Mouse (Mus musculus): ENCODE measurements around the gene Ostf1. TPM values are rescaled to one million over a fixed set of nuclear protein-coding genes. Genes with fewer than 3 reads are reported as not detected.
A peak's percentile ranks its signal among the peaks of the same experiment; 100 is the strongest.

Ostf1 gene
- polyA plus RNA-seq, 1 experiment, result 119 TPM

DNA sequence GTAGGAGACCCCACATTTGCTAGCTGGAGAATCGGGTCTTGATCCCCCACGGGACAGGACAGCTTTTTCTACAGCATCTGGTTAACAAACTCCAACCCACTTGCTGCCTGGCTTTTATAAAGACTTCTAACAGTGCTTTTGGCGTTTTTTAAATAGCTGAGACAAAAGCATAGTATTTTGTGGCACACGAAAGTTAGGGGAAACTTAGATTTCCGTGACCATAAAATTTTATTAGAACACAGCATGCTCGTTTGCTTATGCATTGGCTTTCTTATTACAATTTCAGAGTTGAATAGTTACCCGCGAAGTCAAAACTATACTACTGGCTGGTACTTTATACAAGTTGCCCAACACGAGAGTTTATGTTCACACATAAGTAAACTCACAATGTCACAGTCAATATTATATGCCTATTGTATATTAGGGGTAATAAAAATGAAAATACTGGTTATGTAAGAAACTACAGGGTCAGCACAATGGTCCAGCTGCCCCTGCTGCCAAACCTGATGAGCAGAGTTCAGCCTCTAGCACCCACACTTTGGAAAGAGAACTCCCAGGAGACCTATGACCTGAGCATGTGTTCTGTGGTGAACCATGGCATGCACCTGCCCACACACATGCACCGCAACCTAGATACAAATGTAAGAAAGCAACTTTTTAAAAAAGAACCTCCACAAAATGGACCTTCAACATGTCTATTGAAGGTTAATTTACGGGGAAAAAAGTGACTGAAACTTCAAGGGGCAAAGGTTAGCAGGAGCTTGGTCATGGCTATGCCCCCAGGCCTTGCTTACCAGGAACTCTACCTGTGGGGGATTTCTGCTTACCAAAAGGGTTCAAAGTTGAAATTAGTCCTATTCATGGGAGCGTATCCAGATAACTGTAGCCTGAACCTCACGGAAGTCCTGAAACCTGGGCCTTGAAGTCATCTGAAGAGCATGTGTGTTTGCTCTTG is 885 bp upstream of the Ostf1 start:
- peak overlapping the region; percentile 84 for H3K4me2 ChIP-seq (ENCODE audit: low read depth)
- H3K36me3 ChIP-seq (ENCODE audit: control insufficient read depth, insufficient read depth), result no peaks in the 10 kb centered on the region
- no peaks in the 10 kb centered on the region for H3K27me3 ChIP-seq (ENCODE audit: control insufficient read depth, insufficient read depth, insufficient read length)
- TF ChIP-seq E2F4 (IDR thresholded peaks at IDR 0.05; ENCODE audit: insufficient read depth), result no peak
- no peak for TF ChIP-seq MYOD1 (IDR thresholded peaks at IDR 0.05; ENCODE audit: control insufficient read depth in 1 of 3, insufficient read length in 2 of 3, low read depth in 2 of 3)
- no peak for TF ChIP-seq REST (IDR thresholded peaks at IDR 0.05; ENCODE audit: insufficient read depth, insufficient read length)
- TF ChIP-seq POLR2AphosphoS2 (IDR thresholded peaks at IDR 0.05; ENCODE audit: insufficient read length, low read depth), result no peak
- TF ChIP-seq MAX (IDR thresholded peaks at IDR 0.05; ENCODE audit: low read depth), result no peak
- TF ChIP-seq CEBPB (IDR thresholded peaks at IDR 0.05; ENCODE audit: insufficient read depth, poor library complexity, severe bottlenecking), result no peak
- no peak for TF ChIP-seq USF1 (IDR thresholded peaks at IDR 0.05; ENCODE audit: low read depth)
- TF ChIP-seq POLR2A (IDR thresholded peaks at IDR 0.05; ENCODE audit: insufficient read length, low read depth), result no peak
- no peak for TF ChIP-seq MYOG (IDR thresholded peaks at IDR 0.05; ENCODE audit: control insufficient read depth in 1 of 3, insufficient read depth in 1 of 3, insufficient read length in 2 of 3, low read depth in 2 of 3)
- no peak for TF ChIP-seq TCF12 (IDR thresholded peaks at IDR 0.05; ENCODE audit: insufficient read depth, poor library complexity, severe bottlenecking)
- no peak for TF ChIP-seq SRF (IDR thresholded peaks at IDR 0.05; ENCODE audit: control insufficient read depth, insufficient read length, low read depth)
- no peak for TF ChIP-seq TCF3 (IDR thresholded peaks at IDR 0.05; ENCODE audit: insufficient read length, low read depth)
- peak overlapping the region; percentile 79 for H3K4me3 ChIP-seq
- no peak overlapping the region for H3ac ChIP-seq (ENCODE audit: control insufficient read depth, insufficient read length)
- H3K79me2 ChIP-seq (ENCODE audit: control insufficient read depth, insufficient read depth), result peaks cover 33% of the 10 kb centered on the region

DNA sequence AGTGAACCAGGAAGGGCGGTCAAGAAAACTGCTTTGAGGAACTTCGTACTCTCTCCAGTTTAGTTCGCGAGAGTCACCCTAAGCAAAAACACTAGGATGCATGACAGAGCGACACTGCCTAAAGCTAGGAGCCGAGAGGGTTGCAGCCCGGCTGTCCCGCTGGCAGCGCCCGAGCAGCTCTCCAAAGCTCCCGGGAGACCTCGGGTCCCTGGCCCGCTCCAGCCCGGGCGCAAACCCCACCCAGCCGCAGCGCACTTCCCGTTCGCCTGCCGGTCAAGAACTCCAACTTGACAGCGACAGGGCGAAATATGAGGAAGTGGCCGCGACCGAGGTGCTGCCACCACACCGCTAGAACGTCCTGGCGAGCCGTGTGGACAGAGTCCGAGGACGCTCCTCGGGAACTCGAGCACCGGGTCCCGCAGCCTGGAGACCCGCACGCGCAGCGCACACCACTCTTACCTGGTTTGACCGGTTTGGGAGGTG is 421 bp downstream of the Ostf1 start:
- Histone ChIP-seq H3K27me3 (ENCODE audit: control insufficient read depth, insufficient read depth, insufficient read length) (no peaks in the 10 kb centered on the region), H3K79me2 (ENCODE audit: control insufficient read depth, insufficient read depth) (peaks cover 47% of the 10 kb centered on the region), H3K4me3 (peak overlapping the region; percentile 79), H3K4me2 (ENCODE audit: low read depth) (peak overlapping the region; percentile 64), H3K36me3 (ENCODE audit: control insufficient read depth, insufficient read depth) (no peaks in the 10 kb centered on the region), H3ac (ENCODE audit: control insufficient read depth, insufficient read length) (peak overlapping the region; percentile 27)
- TF ChIP-seq TCF3 (IDR thresholded peaks at IDR 0.05; ENCODE audit: insufficient read length, low read depth), result no peak
- no peak for TF ChIP-seq USF1 (IDR thresholded peaks at IDR 0.05; ENCODE audit: low read depth)
- TF ChIP-seq SRF (IDR thresholded peaks at IDR 0.05; ENCODE audit: control insufficient read depth, insufficient read length, low read depth), result no peak
- peak; percentile 3 for TF ChIP-seq REST (IDR thresholded peaks at IDR 0.05; ENCODE audit: insufficient read depth, insufficient read length)

DNA sequence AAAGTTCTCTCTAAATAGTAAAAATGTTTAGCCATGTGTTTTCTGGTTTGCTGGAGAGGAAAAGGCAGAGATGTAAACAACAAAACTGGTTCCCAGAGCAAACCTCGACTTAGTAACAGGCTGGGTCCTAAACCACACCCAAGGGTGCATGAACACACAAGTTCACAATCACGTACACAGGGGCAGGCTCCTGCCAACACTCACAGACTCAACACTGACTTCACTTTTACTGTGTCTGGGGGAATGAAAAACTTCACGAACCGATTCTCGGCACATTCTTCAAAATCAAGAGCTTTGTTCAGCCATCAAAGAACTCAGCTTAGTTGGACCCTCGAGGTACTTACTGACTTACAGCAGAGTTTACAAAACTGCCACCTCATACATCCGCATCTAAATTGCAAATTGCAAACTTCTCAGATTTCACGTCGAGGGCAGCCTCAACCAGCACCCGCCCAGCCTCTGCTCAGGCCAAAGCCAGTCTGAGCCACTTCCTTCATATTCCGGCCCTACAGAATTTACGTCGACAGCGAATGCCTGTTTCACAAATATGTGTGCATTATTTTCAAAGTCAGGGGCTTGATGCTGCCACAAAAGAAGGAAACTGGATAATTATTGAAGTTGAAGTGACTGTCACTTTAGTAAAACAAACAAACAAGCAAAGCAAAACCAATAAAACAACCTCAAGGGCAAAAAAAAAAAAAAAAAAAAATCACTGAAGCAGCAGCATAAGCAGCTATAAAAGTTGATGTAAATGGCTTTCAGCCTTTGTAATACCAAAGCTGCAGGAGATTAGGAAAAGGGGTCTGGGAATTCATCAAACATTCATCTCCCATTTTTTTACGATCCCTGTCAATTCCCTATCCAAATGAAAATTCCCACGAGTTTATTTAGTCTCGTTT is 1.2 kb downstream of the Ostf1 start:
- no peak for TF ChIP-seq MYOD1 (IDR thresholded peaks at IDR 0.05; ENCODE audit: control insufficient read depth in 1 of 3, insufficient read length in 2 of 3, low read depth in 2 of 3)
- peak; percentile 30 for TF ChIP-seq POLR2AphosphoS2 (IDR thresholded peaks at IDR 0.05; ENCODE audit: insufficient read length, low read depth)
- peak overlapping the region; percentile 64 for H3K4me2 ChIP-seq (ENCODE audit: low read depth)

DNA sequence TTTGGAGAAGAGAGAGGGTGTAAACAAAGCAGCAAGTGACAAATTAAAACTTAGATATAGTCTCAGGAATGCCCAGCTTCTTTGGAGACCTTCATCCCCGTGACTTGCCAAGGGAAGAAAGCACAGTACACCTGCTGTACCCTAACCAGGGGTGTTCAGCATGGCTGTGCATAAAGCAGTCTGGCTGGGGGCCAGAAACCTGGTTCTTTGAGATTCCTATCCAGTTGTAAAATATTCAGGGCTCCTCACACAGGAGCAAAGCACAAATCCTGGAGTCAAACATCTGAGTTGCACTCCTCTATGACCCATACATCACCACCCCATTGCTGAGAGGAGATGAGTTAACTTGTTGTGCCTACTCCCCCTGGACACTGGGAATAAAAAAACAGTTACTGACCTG is 2.0 kb downstream of the Ostf1 start:
- Histone ChIP-seq H3K79me2 (ENCODE audit: control insufficient read depth, insufficient read depth) (peaks cover 61% of the 10 kb centered on the region), H3K4me2 (ENCODE audit: low read depth) (peak overlapping the region; percentile 64), H3K4me3 (peak overlapping the region; percentile 79), H3K27me3 (ENCODE audit: control insufficient read depth, insufficient read depth, insufficient read length) (no peaks in the 10 kb centered on the region), H3K36me3 (ENCODE audit: control insufficient read depth, insufficient read depth) (no peaks in the 10 kb centered on the region), H3ac (ENCODE audit: control insufficient read depth, insufficient read length) (no peak overlapping the region)
- TF ChIP-seq TCF3 (IDR thresholded peaks at IDR 0.05; ENCODE audit: insufficient read length, low read depth) (no peak), POLR2A (IDR thresholded peaks at IDR 0.05; ENCODE audit: insufficient read length, low read depth) (no peak), CEBPB (IDR thresholded peaks at IDR 0.05; ENCODE audit: insufficient read depth, poor library complexity, severe bottlenecking) (no peak), REST (IDR thresholded peaks at IDR 0.05; ENCODE audit: insufficient read depth, insufficient read length) (no peak), MYOD1 (IDR thresholded peaks at IDR 0.05; ENCODE audit: control insufficient read depth in 1 of 3, insufficient read length in 2 of 3, low read depth in 2 of 3) (no peak), POLR2AphosphoS2 (IDR thresholded peaks at IDR 0.05; ENCODE audit: insufficient read length, low read depth) (no peak), USF1 (IDR thresholded peaks at IDR 0.05; ENCODE audit: low read depth) (no peak), MYOG (IDR thresholded peaks at IDR 0.05; ENCODE audit: control insufficient read depth in 1 of 3, insufficient read depth in 1 of 3, insufficient read length in 2 of 3, low read depth in 2 of 3) (no peak), TCF12 (IDR thresholded peaks at IDR 0.05; ENCODE audit: insufficient read depth, poor library complexity, severe bottlenecking) (no peak), SRF (IDR thresholded peaks at IDR 0.05; ENCODE audit: control insufficient read depth, insufficient read length, low read depth) (no peak), MAX (IDR thresholded peaks at IDR 0.05; ENCODE audit: low read depth) (no peak), E2F4 (IDR thresholded peaks at IDR 0.05; ENCODE audit: insufficient read depth) (no peak)

More for the DNA sequence above, 1.2 kb downstream of the Ostf1 start:
- peaks cover 54% of the 10 kb centered on the region for H3K79me2 ChIP-seq (ENCODE audit: control insufficient read depth, insufficient read depth)
- peak overlapping the region; percentile 27 for H3ac ChIP-seq (ENCODE audit: control insufficient read depth, insufficient read length)
- H3K27me3 ChIP-seq (ENCODE audit: control insufficient read depth, insufficient read depth, insufficient read length), result no peaks in the 10 kb centered on the region
- peak overlapping the region; percentile 79 for H3K4me3 ChIP-seq
- no peaks in the 10 kb centered on the region for H3K36me3 ChIP-seq (ENCODE audit: control insufficient read depth, insufficient read depth)
